Mouse (Mus musculus): ENCODE measurements around the gene Elovl6. TPM values are rescaled to one million over a fixed set of nuclear protein-coding genes. Genes with fewer than 3 reads are reported as not detected.

Gene Elovl6
- polyA plus RNA-seq, 1 experiment from 2014 or later, result 37.6 TPM

DNA sequence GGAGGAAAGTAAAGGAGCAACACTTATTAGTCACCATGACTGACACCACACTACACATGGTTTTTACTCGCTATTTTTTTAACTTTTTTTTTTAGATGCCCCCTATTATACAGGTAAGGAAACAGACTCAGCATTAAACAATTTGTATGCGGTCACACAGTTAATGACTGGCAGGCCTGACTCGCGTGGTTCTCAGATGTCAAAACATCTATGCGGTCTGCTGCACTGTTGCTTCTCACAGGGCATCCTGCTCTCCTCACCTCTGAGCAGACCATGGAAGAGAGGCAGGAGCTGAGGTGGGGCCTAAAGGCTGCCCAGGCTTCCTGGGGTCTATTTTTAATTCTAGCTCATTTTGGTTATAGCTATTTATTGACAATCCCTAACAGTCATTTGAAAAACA lies 155.3 kb downstream of the Elovl6 start:
- Histone ChIP-seq H3K4me1 (ENCODE audit: control insufficient read depth, insufficient read depth, low read length) (no peaks in the 10 kb centered on the region), H3K9ac (replicated peaks; ENCODE audit: low read depth, low read length) (no peak overlapping the region), H3K4me2 (replicated peaks; ENCODE audit: low read depth, low read length) (no peak overlapping the region), H3K36me3 (ENCODE audit: control insufficient read depth, insufficient read depth, low read length) (no peaks in the 10 kb centered on the region), H3K27ac (ENCODE audit: low read length) (no peak overlapping the region), H3K9me3 (ENCODE audit: control insufficient read depth, low read depth, low read length) (no peaks in the 10 kb centered on the region), H3K4me3 (ENCODE audit: low read depth, low read length) (no peak overlapping the region), H3K27me3 (ENCODE audit: control insufficient read depth, insufficient read depth, low read length) (no peaks in the 10 kb centered on the region)
- WGBS, result 73% methylated on average over 5 of the region's 5 CpGs
- ATAC-seq (ENCODE audit: insufficient number of reproducible peaks, insufficient read depth, low FRiP score, low read depth), result no peak

Small RNAs within 50 kb of the gene (microRNA-seq; reads per million reads assigned to microRNA genes)
- not detected for gene Gm24515

Other genes with a start within 250 kb of the Elovl6 start
- 16.0 and 16.3 TPM in 2 replicates for gene Enpep, start 199.6 kb upstream of the Elovl6 start, polyA plus RNA-seq (2014; fragmentation: Nextera tagmentation; extraction: Ambion mirVana)
- gene Egf, start 223.0 kb downstream of the Elovl6 start, polyA plus RNA-seq (2014; fragmentation: Nextera tagmentation; extraction: Ambion mirVana), result 2.0 and 2.2 TPM in 2 replicates

Data from stomach, embryonic 14.5 days (tissue).